Mouse (Mus musculus): Measurements from ENCODE around the gene F12. TPM values are rescaled to one million over a fixed set of nuclear protein-coding genes. Genes with fewer than 3 reads are reported as not detected.

The F12 gene
- total RNA-seq (2021): 10 to 100 TPM in 1 of 2 experiments, 1 to 10 TPM in 1; 1.3 to 36.6 TPM
- long read RNA-seq, experiment 1, transcript F12-201 (14 exons, 1,960 nt): major isoform, 50 of 60 reads
- long read RNA-seq, experiment 1, partial matches to known transcripts: 6 of 60 reads
- long read RNA-seq, experiment 1, other reads (novel, unspliced or antisense): 4 of 60 reads
- long read RNA-seq, experiment 2, partial matches to known transcripts: 2 of 3 reads
- long read RNA-seq, experiment 2, other reads (novel, unspliced or antisense): 0 of 3 reads

DNA sequence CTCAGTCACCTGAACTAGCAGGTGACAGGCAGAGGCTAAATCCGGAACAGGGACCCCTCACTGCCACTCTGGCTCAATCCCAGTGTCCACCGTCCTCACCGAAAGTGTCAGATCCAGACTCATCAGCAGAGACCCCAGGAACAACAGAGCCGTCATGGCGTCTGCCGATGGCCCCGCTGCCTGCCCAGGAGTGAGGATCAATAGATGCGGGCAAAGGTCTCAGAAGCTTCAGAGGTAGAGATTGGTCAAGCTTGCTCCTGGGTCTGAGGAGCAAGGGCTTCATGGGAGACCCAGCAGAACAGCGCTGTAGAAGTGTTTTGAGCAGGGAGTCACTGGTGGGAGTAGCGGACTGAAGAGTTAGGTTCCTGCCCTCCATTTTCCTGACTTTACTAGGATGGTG lies at the start of gene F12:
TSS of gene F12 (minus strand) at position 181 of the 400 bp plus-strand sequence.
- no peak for DNase-seq (ENCODE audit: low spot score in 2 of 2)

DNA sequence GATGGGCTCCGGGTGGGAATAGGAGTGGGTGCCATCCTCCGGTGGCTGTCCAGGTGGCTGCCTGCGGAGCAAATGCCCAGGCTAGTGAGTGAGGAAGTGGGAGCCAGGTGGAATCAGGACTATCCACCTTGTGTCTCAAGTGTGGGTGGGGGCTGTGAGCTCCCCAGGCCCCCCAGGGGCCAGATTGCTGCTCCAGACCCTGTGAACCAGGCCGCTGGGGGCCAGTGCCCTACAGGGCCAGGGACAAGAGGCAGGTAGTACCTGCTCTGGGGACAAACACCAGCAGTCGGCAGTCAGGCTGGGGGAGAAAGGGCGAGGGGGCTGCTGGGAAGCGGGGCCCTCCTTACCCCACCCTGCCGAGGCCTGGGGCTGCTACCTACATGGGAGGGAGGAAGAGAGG lies 49.7 kb upstream of the F12 start:
- no peak for DNase-seq (ENCODE audit: low spot score in 2 of 2)

DNA sequence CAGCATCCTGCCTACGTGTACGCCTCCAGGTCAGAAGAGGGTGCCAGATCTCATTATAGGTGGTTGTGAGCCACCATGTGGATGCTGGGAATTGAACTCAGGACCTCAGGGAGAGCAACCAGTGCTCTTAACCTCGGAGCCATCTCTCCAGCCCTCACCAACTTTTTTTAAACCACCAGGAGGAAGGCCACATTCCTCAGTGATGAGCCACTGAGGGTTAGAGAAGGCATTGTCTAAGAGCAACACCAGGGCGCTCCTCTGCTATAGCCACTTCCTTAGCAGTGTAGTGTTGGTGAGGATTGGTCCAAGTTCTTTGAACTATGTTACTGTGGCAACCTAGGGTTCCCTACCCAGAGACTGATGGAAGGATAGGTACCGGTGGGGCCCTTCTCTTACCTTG lies 49.2 kb upstream of the F12 start:
- DNase-seq (ENCODE audit: low spot score in 2 of 2): no peak

DNA sequence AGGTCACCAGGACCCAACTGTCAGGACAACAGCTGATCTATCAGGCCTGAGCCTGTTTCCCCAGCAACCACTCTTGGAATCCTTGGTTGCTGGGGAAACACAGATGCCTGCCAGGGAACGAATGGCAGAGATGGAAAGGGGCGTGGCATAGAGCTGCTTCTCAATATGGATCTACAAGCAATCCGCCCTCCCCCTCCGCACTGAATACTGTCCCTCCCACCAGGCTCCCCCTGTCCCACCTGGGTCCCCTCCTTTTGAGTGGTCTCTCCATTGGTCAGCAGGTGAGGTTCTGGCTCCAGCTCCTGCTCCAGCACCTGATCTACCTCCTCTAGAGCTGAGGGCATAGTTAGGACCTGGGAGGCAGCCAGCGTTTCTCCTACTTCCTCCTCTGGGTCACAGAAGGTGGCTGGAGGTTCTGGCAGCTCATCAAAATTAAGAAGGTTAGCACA lies 48.1 kb upstream of the F12 start:
- no peak for DNase-seq (ENCODE audit: low spot score in 2 of 2)

DNA sequence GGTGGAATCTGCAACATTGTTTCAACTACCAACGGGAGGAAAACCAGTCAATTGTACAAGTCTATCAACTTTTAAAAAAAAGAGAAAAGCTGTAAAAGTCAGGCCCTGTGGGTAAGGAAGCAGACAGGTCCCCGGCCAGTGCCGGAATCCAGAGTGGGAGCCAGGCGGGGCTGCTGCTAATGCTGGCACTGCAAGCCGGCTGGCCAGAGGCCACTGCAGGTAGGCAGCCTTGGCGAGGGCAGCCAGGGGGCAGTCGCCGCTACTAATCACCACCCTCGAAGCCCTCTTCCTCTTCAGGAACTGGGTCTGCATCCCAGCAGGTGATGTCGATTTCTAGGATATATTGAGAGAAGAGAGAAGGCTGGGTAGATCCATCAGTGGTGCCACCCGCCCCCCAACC lies 47.4 kb upstream of the F12 start:
- DNase-seq (ENCODE audit: low spot score in 2 of 2): no peak

DNA sequence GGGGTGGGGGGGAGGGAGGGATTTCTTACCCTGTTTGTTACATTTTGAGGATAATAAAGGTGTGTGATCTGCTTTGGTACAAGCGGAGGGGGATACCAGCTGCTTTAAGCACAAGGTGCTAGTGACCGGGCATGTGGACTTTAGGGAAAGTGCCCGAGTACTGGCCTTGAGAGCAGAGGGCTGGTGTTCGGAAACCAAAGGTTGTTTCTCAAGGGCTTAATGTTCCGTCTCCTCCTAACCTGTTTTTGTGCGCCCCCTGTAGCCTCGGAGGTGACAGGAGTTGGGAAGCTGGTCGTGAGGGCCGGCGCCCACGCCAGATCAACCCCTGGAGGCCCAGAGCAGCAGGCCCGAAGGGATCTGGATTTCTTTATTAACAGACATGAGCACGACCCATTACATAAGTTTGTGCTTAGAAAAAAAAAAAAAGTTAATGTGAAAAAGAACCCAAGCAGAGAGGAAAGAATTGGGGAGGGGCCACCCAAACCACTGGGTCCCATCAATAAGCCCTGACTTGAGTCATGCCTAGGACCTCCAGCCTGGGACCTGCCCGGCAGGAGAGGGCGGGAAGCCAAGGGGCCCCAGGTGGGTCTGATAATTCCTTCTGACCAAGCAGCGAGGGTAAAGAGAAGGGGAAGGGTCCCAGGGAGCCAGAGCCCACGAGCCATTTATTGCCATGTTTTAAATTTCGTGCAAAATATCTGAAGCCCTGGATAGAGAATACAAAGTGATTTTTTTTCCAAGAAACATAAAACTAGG lies 46.7 kb upstream of the F12 start:
- no peak for DNase-seq (ENCODE audit: low spot score in 2 of 2)

DNA sequence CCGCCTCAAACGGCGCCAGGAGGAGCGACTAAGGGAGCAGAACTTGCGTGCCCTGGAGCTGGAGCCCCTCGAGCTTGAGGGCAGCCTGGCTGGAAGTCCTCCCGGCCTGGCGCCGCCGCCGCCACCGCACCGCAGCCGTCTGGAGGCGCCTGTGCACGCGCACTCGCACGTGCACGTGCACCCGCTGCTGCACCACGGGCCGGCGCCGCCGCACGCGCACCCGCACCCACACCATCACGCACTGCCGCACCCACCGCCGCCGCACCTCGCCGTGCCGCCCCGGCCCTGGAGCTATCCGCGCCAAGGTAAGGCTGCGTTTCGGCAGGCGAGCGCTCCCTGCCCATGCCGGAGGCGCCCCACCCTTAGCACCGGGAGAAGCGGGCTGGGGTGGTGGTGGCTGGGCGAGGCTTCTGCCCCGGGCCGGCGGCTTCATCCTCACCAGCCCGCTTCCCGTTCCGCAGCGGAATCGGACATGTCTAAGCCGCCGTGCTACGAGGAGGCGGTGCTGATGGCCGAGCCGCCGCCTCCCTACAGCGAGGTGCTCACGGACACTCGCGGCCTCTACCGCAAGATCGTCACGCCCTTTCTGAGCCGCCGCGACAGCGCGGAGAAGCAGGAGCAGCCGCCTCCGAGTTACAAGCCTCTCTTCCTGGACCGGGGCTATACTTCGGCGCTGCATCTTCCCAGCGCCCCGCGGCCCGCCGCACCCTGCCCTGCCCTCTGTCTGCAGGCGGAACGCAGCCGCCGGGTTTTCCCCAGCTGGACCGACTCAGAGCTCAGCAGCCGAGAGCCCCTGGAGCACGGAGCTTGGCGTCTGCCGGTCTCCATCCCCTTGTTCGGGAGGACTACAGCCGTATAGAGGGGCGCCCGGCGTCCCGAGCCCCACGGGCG lies 45.8 kb upstream of the F12 start:
- DNase-seq (ENCODE audit: low spot score in 2 of 2): no peak

DNA sequence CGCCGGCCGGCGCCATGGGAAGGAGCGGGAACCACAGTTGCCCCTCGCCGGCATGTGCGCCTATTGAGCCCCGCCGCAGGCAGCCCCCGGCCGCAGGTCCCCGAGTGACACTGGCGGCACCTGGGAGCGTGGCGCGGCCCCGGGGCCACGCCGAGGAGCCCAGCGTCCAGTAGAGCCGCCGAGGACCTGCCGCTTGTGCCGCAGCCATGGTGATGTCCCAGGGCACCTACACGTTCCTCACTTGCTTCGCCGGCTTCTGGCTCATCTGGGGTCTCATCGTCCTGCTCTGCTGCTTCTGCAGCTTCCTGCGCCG lies 45.2 kb upstream of the F12 start:
- DNase-seq (ENCODE audit: low spot score in 2 of 2): no peak

DNA sequence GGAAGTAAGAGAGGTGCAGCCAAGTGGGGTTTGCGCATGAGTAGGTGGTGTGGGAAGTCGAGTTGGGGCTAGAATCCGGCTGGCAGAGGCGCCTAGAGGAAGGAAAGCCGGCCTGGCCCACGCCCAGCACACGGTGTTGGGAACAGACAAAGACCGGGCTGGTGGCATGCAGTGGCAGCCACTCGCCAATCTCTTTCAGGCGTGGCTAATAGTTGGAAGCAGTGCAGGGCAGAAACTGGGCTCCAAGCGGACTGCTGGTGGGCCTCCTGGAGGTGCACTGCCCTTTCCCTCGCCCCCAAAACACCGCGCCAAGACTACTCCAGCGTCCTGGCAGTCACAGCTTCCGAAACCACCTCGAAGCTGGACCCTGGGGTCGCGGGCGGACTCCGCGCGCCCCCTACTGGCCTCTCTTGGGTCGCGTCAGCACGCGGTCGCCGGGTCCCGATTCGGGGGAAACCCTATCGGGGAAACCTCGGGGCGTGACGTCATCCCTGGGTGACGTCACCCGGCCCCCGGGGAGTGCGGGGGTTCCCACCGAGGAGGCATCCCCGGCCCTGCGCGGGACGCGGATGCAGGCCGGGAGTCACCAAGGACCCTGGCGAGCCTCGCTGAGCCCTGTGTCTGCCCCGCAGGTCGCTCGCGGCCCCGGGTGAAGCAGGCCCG lies 44.7 kb upstream of the F12 start:
- DNase-seq (ENCODE audit: low spot score in 2 of 2): peak; percentile 67 to 74

DNA sequence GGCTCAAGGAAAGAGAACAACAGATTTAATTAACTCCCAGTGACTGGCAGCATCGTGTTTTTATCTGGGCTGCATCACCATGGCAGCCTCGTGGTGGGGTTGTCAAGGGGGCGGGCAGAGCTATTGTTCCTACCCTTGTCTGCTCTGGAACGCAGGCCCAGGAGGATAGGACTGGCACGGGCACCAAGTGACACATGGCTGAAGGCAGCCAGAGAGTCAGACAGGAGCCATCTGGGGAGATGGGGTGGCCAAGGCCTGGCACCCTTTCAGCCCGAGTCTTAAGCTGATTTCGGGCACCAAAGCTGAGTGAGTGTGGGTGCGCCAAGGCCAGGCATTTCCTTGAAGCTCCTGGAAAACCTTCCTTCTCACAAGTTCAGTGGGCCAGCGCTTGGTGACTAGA lies 43.8 kb upstream of the F12 start:
- no peak for DNase-seq (ENCODE audit: low spot score in 2 of 2)

DNA sequence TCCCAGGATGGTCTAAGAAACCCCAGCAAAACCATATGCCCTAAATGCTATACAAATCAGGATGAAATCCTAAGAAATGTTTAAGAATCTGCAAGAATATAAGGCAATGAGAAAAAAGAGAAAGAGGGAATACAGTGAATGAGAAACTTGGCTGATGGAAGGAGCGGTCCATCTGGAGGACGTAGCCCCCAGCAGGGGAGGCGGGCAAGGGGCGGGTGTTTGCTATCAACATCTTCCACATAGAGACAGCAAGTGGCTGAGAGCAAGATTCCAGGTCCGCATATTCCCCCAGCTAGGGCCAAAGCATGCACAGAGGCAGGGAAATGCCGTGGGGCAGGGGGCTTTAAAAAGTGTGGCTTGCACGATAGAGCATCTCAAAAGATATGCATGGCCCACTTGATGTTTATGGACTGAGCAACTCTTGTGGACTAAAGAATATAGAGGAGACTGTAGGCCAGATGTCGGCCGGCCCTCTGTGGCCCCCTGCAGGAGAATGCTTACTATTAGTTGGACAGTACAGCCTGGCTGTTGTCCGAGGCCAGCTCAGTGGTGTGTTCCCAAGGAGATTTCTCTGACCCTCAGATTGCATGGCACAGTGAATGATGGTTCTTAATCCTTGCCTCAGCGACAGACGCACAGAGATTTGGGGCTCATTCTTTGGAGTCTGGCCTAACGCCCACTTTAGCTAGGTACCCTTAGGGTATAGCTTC lies 42.4 kb upstream of the F12 start:
- DNase-seq (ENCODE audit: low spot score in 2 of 2): no peak

DNA sequence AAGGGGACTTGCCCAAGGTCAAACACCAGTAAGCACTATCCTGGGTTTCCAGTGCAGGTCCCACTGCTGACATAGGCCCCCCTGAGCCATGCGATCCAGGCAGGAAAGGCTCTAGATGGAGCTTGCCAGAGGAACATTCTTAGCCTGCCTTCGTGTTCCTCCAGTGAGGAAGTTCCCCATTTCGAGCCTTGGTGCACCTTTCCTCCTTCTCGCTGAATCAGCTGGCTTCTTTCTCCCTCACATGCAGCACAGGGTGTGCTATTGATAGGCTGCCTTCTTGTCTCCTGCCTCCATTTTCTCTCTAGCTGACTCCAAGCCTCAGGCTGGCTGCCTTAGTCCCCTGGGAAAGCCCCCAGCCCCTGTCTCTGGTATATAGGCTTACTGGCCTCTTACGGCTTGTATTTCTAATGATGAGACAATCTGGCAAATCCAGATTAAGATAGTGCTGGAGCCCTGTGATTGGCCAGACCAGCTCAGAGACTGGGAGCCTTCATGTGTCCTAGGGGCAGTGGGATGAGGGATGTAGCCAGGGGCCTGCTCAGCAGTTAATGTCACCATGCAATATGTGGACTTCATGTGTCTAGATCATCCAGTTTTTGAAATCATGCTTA lies 39.3 kb upstream of the F12 start:
- no peak for DNase-seq (ENCODE audit: low spot score in 2 of 2)

DNA sequence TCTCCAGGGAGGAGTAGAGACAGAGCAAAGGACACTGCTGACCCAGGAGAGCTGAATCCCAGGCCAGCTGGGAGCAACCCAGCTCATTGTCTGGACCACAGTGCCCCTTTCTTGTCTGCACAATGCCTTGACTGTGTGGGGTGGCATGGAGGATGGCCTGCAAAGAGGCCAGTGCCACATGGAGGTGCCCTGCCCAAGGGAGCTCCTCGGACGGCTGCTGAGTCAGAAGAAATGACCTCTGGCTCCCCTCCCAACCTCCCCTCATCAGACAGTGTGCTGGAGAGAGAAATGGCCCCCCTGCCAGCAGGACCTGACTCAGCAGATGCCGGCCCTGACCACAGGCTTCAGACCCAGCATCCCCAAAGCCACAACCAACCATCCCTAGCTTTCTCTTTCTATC lies 38.6 kb upstream of the F12 start:
- no peak for DNase-seq (ENCODE audit: low spot score in 2 of 2)

DNA sequence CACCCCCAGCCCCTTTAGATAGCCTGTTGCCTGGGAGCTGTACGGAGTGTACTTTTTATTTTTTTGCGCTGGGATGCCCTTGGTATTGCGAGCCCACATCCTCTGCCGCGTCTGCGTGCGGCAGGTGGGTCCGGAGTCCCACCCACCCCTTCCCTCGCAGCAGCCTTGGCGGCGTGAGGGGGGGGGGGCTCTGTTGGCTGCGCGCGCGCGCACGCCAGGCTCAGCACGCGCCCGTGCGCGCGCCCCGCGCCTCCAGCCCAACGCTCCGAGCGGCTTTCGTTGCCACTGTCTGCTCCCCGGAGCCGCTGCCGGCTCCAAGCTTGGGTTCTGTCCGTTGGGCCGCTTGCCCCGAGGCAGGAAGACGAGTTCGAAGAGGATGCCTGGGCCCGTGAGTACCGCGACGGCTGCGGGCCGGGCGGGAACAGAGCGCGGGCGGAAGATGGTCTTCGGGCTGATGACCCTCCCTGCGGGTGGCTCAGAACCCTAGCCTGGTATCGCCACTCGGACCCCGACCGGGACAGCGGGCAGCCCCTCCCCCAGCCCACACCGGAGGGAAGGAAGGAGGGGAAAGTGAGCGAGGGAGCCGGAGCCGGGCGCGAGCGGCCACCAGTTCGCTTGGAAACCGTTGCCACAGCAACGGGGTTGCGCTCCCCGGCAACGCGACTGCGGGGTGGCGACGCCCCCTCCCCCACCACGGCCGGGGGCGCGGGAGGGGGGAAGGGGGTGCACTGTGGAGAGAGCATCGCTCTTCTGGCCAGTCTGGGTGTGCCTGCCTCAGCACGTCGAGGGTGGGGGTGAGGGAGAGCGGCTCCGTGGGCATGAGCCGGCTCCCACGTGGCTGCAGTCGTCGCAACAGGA lies 37.7 kb upstream of the F12 start, which contains the start of gene Prr7:
TSS of gene Prr7 (plus strand) at position 241 of the 858 bp plus-strand sequence.
- peak in 1 of 2 experiments; percentile 32 for DNase-seq (ENCODE audit: low spot score in 2 of 2)

DNA sequence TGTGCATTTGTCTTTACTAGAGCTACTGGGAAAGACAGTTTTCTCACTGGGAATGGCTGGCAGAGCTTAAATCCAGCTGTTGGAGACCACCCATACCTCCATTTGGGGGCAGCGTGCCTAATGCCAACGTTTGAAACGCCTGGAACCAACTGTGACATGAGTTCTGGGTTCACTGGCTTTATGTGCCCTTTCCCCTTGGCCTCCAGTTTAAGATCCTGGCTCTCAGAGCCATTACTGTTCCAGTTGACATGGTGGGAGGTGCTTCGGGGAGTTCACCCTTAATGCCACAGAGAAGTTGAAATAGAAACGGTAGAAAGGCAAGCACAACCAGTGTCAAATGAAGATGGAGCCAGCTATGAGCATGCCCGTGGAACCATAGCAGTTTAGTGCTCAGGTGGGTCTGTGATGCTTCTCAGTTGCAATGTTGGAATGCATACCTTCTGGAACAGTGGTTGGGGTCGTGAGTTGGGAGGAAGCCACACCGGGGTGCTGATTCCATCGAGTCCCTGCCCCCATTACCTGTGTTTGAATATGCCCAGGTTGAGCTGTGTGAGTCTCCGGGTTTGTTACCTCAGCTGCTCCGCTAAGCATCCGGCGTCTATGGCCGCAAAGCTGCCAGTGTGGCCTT lies 36.9 kb upstream of the F12 start:
- no peak for DNase-seq (ENCODE audit: low spot score in 2 of 2)

DNA sequence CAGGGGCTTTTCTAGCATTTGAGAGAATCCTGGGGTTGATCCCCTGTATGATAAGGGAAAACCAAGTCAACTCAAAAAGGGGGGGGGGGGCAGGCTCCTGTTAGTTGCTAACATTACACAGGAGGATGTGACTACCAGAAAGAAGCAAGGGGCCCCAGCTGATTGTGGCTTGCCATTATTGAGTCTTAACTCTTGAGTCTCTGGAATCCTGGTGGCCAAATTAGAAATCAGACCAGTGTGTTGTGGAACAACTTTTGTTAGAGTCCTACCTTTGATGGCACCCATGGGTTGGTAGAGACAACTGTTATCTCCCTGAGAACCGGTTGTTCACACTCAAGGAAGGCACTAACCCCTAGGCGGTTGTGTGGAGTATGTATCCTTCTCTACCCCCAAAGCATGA lies 36.4 kb upstream of the F12 start:
- DNase-seq (ENCODE audit: low spot score in 2 of 2): no peak

DNA sequence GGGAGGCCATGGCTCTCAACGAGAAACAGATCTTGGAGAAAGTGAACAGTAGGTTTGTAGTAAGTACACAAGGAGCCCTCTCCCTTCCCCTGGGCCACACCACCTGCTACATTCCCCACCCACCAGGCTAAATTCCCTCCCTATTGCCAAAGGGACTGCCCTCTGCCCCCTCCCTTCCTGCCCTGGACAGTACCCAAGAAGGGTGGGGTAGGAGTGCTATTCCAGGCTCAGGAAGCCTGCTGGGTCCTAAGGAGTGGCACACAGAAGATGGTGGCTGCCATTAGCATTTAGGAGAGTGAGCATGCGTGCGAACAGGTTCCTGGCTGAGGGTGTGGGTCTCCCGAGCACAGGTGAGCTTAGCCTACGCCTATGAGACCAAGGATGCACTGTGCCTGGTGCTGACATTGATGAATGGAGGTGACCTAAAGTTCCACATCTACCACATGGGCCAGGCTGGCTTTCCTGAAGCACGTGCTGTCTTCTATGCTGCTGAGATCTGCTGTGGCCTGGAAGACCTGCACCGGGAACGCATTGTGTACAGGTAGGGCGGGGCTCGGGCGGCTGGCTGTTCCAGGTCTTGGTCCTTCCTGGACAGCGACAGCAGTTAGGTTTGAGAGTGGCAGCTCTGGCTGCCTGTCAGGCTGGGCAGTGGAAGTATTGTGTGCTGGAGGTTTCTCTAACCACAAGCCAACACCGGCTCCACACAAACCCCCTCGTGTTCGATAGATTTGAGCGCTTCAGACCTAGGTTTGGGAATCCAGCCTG lies 25.4 kb upstream of the F12 start:
- no peak for DNase-seq (ENCODE audit: low spot score in 2 of 2)

DNA sequence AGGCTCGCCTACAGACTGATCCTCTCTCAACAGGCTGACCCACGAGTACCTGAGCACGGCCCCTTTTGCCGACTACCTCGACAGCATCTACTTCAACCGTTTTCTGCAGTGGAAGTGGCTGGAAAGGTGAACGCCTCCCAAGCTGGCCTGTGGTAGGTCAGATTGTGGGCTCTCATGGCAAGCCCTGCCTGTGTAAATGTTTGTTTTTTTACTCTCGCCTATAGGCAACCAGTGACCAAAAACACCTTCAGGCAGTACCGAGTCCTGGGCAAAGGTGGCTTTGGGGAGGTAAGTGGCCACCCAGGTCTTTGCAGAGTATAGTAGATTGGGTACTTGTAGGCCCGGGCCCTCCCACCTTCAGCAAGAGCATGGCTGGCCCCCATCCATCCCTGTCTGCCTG lies 24.7 kb upstream of the F12 start:
- no peak for DNase-seq (ENCODE audit: low spot score in 2 of 2)
